Mouse (Mus musculus) heart, adult 18-20 months (tissue): Measurements from ENCODE around the gene Ndufa4l2. TPM values are rescaled to one million over a fixed set of nuclear protein-coding genes. Genes with fewer than 3 reads are reported as not detected.

Experiments
- DNase-seq, 2 experiments: peaks; one replicate each; pipeline ENCODE4 v3.0.0; 2021 to 2022; ENCODE audit warnings: mixed read lengths in 1 of 2
- total RNA-seq, 2 experiments: library from RNA; stranded (reverse); gene quantifications; 2 replicates each; pipeline ENCODE4 v1.2.3; 2021

The Ndufa4l2 gene
- total RNA-seq, 2 experiments from 2014 or later, result 23.9 to 27.0 TPM

DNA sequence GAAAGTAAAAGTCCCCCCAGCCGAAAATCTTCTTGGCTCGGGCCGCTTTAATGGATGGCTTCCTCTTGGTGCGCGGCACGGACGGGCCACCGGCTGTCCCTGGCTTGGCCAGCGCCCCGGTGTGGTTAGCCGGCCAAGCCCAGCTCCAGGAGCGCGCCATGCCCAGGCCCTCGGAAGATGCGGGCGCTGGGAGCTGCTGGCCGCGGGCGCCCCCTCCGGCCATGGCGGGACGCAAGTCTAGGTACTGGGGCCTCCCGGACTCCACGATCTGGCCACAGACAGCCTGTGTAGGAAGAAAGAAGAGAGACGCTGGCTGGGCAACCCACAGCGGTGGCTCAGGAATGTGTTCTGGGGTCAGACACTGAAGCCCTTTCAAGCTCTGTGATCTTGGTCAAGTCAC is 11.9 kb downstream of the Ndufa4l2 start:
- no peak for DNase-seq

DNA sequence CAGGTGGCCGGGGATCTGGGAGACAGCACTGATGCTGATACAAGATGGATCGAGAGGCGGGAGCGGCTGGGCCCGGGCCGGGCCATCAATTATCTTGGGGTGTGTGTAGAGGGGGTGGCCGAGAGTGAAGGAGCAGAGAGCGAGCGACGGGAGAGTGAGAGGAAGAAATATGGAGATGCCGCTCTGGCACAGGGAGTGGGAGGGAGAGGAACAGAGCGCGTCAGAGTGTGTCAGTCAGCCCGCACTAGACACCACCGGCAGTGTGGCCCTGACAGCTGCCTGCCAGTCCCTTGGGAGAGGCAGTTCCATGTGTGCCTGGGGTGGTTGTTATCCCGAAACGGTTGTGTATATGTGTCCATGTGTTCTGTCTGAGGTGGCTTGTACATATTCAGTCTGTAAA is 12.7 kb downstream of the Ndufa4l2 start:
- no peak for DNase-seq

DNA sequence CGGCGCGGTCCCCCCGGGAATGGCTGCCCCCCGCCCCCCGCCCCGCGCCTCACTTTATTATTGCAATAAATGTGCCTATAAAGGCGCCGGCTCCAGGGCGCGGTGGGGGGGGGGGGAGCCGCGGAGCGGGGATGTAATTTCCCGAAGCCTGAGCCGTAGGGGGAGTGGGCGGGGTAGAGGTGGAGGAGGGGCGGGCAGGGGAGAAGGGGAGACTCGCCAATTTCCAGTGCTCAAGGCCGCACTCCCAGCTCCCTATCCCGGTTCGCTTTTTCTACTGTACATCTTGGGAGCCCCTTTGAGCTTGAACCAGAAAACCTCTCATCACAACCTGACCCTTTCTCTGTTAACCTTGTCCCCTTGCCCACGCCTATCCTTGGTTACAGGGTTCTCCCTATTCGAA is 16.2 kb downstream of the Ndufa4l2 start:
- no peak for DNase-seq

DNA sequence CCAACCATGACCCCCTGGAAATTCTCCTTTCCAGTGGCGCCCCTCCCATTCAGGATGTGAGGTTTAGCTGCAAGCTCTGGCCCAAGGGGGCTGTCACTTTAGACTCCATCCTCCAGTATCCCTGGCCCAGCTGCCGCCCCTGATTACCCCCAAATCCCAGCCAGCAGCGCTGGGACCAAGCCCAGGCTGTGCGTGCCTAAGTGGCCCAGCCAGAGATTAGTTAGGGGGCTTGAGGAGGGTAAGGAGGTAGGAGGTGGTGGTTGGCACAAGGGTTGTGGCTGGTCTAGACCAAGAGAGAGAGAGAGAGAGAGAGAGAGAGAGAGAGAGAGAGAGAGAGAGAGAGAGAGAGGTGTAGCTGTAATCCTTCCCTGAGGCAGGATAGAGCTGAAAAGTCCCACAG is 16.8 kb downstream of the Ndufa4l2 start:
- no peak for DNase-seq

GRCm38 (mm10) chr10:127534036-127534928 is 19.5 kb downstream of the Ndufa4l2 start, which contains the start of gene Nxph4:
Nxph4 (minus strand) TSS chr10:127534559.
- DNase-seq, result no peak

DNA sequence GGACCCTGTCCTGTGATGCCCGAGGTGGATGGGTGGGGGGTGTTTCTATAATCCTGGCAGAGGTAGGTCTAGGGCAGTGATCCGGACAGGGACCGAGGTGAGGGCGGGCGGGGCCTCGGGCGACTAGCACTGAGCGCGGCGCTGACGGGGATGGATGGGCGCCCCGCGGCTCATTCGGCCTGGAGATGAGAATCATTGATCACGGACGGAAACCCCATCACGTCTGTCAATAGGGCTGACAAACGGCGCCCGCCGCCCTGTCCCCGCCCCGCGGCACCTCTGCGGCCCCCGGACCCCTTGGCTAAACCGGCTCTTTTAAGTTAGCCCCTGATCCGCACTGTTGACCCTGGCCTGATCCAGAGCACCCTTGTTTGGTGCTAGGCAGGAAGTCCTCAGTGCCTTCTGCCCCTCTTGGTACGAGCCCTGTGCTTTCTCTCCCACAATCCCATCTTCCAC is 20.2 kb downstream of the Ndufa4l2 start:
- no peak for DNase-seq

DNA sequence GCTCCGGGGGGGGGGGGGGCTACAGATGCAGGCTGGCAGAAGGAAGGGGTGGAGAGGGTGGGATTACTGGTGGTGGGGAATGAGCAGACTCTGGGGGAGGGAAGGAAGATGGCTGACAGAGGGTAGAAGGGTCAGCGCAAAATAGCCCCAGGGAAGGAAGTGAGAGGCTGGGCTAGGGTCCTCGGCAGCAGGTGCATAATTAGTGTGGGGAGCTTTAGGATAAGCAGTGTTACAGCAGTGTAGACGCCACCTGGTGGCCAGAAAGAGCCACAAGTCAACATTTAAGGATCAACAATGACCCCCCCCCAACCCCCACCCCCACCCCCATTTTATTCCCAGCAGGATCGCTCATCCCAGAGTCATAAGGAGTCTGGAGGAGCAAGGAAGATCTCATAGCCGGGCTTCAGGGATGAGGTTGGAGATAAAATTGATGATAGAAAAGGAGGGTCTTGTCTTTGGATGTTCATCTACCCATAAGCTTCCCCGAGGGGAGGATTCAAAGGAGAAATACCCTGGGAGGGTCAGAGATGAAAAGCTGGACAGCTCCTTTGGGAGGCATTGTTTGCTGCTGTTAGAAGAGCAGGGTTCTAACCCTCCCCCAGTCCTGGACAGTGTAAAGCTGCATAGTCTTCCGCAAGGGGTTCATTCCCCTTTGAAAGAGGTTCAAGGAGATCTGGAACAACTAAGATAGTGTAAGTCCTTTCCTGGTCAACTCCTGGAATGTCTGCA is 22.0 kb downstream of the Ndufa4l2 start:
- DNase-seq, result peak; percentile 46 to 60

GRCm38 (mm10) chr10:127537854-127538583 is 23.3 kb downstream of the Ndufa4l2 start:
- DNase-seq, result peak; percentile 79 to 88

DNA sequence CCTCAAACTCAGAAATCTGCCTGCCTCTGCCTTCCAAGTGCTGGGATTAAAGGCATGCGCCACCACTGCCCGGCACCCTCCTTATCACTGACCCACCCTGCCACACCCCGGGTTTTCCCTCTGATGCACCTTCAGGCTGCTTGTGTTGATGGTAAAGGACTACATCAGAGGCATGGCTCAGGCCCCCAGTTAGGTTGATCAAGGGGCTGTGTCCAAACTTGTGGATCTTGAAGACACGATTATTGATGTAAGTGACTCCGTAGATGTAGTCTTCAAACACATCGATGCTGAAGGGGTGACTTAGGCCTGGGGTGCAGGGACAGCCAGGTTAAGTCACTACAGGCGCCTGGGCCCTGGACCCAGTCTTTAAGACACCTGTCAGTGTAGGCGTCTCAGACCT is 26.7 kb downstream of the Ndufa4l2 start:
- no peak for DNase-seq

DNA sequence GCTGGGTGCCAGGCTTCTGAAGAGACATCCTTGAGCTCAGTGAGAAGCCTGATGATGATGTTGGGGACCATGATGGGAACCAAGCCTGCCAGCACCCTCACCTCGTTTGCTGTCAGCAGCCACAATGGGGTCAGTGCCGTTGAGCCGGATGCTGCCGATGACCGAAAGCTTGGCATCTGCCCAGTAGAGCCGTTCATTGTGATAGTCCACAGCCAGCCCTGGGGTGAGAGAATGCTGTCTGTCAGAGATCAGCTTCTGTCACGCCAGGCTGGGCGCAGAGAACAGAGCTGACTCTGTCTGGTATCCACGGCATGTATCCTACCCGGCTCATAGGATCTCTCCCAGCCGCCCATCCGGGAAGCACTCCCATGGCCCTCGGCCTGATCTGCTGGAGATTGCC is 27.3 kb downstream of the Ndufa4l2 start:
- DNase-seq, result peak; percentile 48 to 50

DNA sequence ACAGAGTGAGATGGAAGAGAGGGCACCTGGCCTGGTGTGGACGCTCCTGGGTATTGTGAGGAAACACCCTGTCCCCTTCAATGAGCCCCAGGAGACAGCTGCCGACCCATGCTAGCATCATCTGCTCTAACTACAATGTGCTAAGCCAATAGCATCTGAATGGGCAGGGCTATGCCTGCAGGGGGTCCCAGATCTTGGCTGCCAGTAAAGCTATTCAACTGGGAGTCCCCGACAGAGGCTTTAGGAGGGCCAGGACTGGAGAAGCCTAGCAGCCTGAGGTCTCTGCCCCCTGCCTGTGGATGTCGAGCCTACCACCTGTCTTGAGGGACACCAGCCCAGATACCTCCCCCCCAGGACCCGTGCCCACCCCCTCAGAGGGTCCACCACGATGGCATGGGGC is 28.0 kb downstream of the Ndufa4l2 start:
- DNase-seq, result no peak

GRCm38 (mm10) chr10:127543916-127544315 is 29.1 kb downstream of the Ndufa4l2 start:
- DNase-seq, result no peak

DNA sequence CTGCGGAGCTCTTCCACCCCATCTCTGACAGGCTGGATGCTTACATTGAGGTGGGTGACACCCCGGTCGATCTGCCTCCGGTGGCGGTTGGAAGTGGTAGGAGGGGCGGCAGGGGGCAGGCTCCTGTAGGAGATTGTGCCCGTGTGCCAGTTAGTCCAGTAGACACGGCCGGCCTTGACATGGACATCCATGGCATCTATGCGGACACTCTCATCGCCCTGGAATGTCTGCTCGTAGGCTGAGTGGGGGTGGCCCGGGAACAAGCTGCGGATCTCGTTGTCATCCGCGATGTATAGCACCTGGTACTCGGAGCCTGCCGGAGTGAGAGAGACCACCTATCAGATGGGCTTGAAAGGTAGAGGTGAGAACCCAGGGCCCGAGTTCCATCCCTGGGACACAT is 29.6 kb downstream of the Ndufa4l2 start:
- DNase-seq, result no peak

DNA sequence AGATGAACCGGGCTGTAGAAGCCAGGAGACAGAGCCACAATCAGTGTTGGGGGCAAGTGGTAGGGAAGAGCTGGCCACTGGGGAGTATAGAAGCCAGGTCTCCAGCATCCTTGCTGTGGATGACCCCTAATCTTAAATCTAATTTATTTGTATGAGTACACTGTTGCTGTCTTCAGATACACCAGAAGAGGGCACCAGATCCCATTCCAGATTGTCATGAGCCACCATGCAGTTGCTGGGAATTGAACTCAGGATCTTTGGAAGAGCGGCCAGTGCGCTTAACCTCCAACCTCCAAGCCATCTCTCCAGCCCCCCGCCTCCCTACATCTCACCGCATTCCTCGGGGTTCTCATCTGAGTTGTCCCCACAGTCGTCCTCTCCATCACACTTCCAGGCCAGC is 31.7 kb downstream of the Ndufa4l2 start:
- DNase-seq, result no peak

GRCm38 (mm10) chr10:127548236-127548635 is 33.5 kb downstream of the Ndufa4l2 start:
- no peak for DNase-seq

- no peak for DNase-seq
Measured at GRCm38 (mm10) chr10:127549892-127550291, 35.1 kb downstream of the Ndufa4l2 start.

GRCm38 (mm10) chr10:127555703-127556102 is 40.9 kb downstream of the Ndufa4l2 start:
- DNase-seq, result no peak

- no peak for DNase-seq
Measured at GRCm38 (mm10) chr10:127557397-127557796, 42.6 kb downstream of the Ndufa4l2 start.

GRCm38 (mm10) chr10:127561145-127561544 is 46.4 kb downstream of the Ndufa4l2 start:
- DNase-seq, result no peak

- DNase-seq, result no peak
Measured at GRCm38 (mm10) chr10:127563840-127564239, 49.1 kb downstream of the Ndufa4l2 start.

DNA sequence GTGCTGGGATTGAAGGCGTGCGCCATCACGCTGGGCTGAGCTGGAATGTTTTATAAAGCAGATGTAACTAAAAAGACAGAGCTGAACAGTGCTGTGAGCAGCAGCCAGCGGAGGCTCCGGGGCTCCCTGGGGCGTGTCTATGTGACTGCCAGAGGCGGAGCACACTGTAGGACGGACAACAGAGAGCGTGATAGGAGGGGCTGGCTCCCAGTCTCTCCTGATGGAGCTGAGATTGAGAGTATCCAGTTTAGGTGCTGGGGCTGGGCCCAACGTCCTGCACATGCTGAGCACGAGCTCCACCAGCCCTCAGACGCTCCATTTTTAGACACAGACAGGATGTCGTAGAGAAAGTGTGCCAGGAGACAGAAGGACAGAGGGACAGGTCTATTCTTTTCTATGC is 49.5 kb downstream of the Ndufa4l2 start:
- DNase-seq, result peak; percentile 48 to 74
